Mouse (Mus musculus) forebrain, embryonic 14.5 days (tissue): ENCODE measurements around the gene Slamf1. TPM values are rescaled to one million over a fixed set of nuclear protein-coding genes. Genes with fewer than 3 reads are reported as not detected.
A peak's percentile ranks its signal among the peaks of the same experiment; 100 is the strongest.
"Not testable (repeated sequence)": the region's sequence is repeated elsewhere in the genome, so short reads cannot be mapped to it uniquely, and the experiment has no call there.

Experiments
- ATAC-seq: fragments of 200-750 bp; cut with Nextera tagmentation; 2 replicates; pipeline ENCODE4 v1.8.0; 2017; ENCODE audit warnings: mild to moderate bottlenecking, moderate library complexity
- DNase-seq: peaks from one replicate; pipeline ENCODE4 v3.0.0-alpha.2; 2015; ENCODE audit warnings: low spot score
- H3K27ac ChIP-seq: fragments of 300-500 bp; sonication (generic); 2 replicates; pipeline ENCODE4 v1.5.1; 2014; ENCODE audit warnings: low read depth, mild to moderate bottlenecking, control low read depth, low read length, moderate library complexity
- H3K27me3 ChIP-seq: fragments of 300-500 bp; sonication (generic); replicated peaks from 2 replicates; pipeline ENCODE4 v1.6.1; 2014; ENCODE audit warnings: low read length, control low read depth, mixed read lengths; ENCODE audit not compliant: control insufficient read depth, insufficient read depth
- H3K36me3 ChIP-seq: fragments of 300-500 bp; sonication (generic); 2 replicates; pipeline ENCODE4 v1.6.1; 2014; ENCODE audit warnings: low read length, control low read depth; ENCODE audit not compliant: control insufficient read depth, insufficient read depth
- H3K4me1 ChIP-seq: fragments of 300-500 bp; sonication (generic); 2 replicates; pipeline ENCODE4 v1.6.1; 2014; ENCODE audit warnings: antibody characterized with exemption, low read length, control low read depth; ENCODE audit not compliant: control insufficient read depth, insufficient read depth
- H3K4me2 ChIP-seq: fragments of 300-500 bp; sonication (generic); 2 replicates; pipeline ENCODE4 v1.6.1; 2014; ENCODE audit warnings: mild to moderate bottlenecking, control low read depth, low read length
- H3K4me3 ChIP-seq: fragments of 300-500 bp; sonication (generic); 2 replicates; pipeline ENCODE4 v1.5.1; 2014; ENCODE audit warnings: low read depth, low read length, control low read depth
- H3K9ac ChIP-seq: fragments of 300-500 bp; sonication (generic); 2 replicates; pipeline ENCODE4 v1.6.1; 2014; ENCODE audit warnings: mild to moderate bottlenecking, low read length, control low read depth, moderate library complexity
- H3K9me3 ChIP-seq: fragments of 300-500 bp; sonication (generic); replicated peaks from 2 replicates; pipeline ENCODE4 v1.6.1; 2016; ENCODE audit warnings: low read length, control low read depth, mixed read lengths; ENCODE audit not compliant: control insufficient read depth
- WGBS: fragments of 180-500 bp; shearing (Covaris S2); extraction: QIAGEN DNeasy Blood & Tissue Kit; methylation state at CpG from one replicate; pipeline ENCODE4 v1.1.7; 2014; 5-methylcytosine and 5-hydroxymethylcytosine counted together
- polyA plus RNA-seq: library from polyadenylated mRNA; unstranded; fragments of >200 nt; fragmentation: Nextera tagmentation; extraction: Ambion mirVana; gene quantifications from 2 replicates; pipeline ENCODE4 v1.2.1, GENCODE M21; 2014

The Slamf1 gene
- polyA plus RNA-seq, 1 experiment from 2014 or later: 0.22 TPM

DNA sequence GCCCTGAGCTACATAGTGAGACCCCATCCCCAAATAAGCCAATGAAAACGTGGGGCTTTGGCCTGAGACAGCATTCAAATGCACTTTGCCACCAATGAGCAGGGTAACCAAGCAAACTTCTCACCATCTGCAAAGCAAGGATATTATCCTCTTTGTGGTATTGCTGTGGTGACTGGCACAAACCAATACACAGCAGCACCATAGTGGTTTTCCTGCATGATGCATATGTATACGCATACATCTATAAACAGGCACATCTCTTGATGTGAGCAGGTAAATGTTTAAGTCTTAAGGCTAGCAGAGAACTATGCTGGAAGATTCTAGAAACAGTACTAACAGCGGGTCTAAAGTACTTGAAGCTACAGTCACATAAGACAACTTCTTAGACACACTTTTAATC is 22.5 kb downstream of the Slamf1 start:
- Histone ChIP-seq H3K9ac (no peak overlapping the region), H3K4me1 (no peaks in the 10 kb centered on the region), H3K4me2 (no peak overlapping the region), H3K27ac (no peak overlapping the region), H3K27me3 (no peaks in the 10 kb centered on the region), H3K36me3 (no peaks in the 10 kb centered on the region), H3K4me3 (no peak overlapping the region), H3K9me3 (no peaks in the 10 kb centered on the region)
- DNase-seq (no peak), ATAC-seq (no peak)
- WGBS: 79% methylated on average over 3 of the region's 3 CpGs

DNA sequence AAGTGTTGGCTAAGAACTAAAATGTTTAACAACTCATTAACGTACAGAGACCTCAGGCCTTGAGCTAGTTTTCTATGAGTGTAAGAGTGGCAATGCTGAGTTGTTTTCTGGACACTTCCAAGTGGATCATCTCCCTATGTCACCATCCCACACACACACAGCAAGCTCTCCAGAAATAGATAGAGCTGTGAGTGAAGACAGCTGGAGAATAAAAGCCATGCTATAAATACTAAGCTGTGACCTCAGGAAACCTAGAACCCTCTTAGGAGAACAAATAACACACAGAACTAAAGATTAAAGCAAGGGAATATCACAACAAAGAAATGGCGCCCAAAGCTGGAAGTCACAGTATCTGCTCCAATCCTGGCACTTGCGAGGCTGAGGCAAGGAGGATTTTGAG is 24.6 kb downstream of the Slamf1 start:
- H3K4me1 ChIP-seq: no peaks in the 10 kb centered on the region
- ATAC-seq: no peak
- no peaks in the 10 kb centered on the region for H3K36me3 ChIP-seq
- no peak for DNase-seq
- 91% methylated on average over 3 of the region's 3 CpGs for WGBS
- no peaks in the 10 kb centered on the region for H3K27me3 ChIP-seq
- H3K4me2 ChIP-seq: no peak overlapping the region
- no peak overlapping the region for H3K4me3 ChIP-seq
- no peaks in the 10 kb centered on the region for H3K9me3 ChIP-seq
- no peak overlapping the region for H3K9ac ChIP-seq
- no peak overlapping the region for H3K27ac ChIP-seq

DNA sequence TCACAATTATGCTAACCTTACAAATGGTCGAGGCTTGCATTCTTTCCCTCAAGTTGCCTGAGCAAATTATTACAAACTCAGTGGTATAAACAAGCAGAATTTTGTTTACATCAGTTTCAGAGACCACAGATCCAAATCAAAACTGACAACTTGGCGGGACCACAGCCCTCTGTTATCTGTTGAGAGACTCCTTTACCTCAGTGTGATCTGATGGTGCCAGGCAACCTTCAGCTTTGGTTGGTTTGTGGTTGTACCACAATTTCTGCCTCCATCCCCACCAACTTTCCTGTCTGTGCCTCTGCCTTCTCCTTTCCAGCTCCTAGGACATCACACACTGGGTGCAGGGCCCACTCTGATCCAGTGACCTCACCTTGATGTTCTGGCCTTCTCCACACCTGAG is 29.3 kb downstream of the Slamf1 start:
- Histone ChIP-seq H3K4me1 (no peaks in the 10 kb centered on the region), H3K9ac (no peak overlapping the region), H3K27me3 (no peaks in the 10 kb centered on the region), H3K4me2 (no peak overlapping the region), H3K27ac (no peak overlapping the region), H3K4me3 (no peak overlapping the region), H3K36me3 (no peaks in the 10 kb centered on the region), H3K9me3 (no peaks in the 10 kb centered on the region)
- DNase-seq (no peak), ATAC-seq (no peak)
- 84% methylated on average over 2 of the region's 2 CpGs for WGBS

DNA sequence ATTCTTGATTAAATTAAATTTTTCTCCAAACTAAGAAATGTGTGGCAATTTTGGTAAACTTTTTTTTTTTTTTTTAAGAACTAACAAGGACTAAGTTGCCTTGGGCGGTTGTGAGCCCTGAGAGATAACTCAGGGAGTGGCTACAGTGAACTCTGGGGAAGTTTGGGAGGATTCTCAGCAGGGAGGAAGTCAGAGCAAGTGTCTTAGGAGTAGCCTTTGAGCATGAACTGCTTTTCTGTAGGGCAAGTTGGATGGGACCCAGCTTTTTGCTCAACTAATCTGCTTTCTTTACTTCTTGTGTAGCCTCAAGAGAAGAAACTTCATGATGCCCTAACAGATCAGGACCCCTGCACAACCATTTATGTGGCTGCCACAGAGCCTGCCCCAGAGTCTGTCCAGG is 30.9 kb downstream of the Slamf1 start:
- ATAC-seq: no peak
- no peaks in the 10 kb centered on the region for H3K9me3 ChIP-seq
- H3K36me3 ChIP-seq: no peaks in the 10 kb centered on the region
- no peak for DNase-seq
- H3K27ac ChIP-seq: no peak overlapping the region
- no peaks in the 10 kb centered on the region for H3K4me1 ChIP-seq
- H3K27me3 ChIP-seq: no peaks in the 10 kb centered on the region
- no peak overlapping the region for H3K4me2 ChIP-seq
- no peak overlapping the region for H3K4me3 ChIP-seq
- WGBS: 68% methylated on average over 1 of the region's 1 CpGs
- no peak overlapping the region for H3K9ac ChIP-seq

DNA sequence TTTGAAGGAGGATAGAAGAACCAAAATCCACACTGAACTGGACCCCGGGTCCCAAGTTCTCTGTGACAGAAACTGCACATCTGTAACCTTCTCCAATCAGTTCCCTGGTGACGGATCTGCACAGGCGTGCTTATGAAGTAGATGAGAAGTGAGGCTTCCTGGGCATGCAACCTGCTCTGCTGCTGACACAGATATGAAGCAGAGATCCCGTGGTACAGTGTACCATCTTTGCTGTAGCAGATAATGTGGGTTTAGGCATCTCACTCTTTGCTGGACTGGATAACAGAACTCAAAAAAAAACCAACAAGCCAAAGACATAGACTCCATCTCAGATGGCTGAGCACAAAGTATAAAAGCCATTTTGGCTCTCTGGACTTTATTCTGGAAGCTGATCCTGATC is 32.7 kb downstream of the Slamf1 start:
- no peak for DNase-seq
- WGBS: 83% methylated on average over 4 of the region's 4 CpGs

DNA sequence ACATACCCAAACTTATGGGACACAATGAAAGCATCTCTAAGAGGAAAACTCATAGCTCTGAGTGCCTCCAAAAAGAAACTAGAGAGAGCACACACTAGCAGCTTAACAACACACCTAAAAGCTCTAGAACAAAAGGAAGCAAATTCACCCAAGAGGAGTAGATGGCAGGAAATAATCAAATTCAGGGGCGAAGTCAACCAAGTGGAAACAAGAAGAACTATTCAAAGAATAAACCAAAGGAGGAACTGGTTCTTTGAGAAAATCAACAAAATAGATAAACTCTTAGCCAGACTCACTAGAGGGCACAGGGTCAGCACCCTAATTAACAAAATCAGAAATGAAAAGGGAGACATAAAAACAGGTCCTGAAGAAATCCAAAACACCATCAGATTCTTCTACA is 44.1 kb downstream of the Slamf1 start:
- WGBS: 95% methylated on average over 1 of the region's 1 CpGs
- H3K4me2 ChIP-seq, H3K36me3 ChIP-seq, H3K27ac ChIP-seq, H3K4me3 ChIP-seq, H3K27me3 ChIP-seq, H3K4me1 ChIP-seq, H3K9ac ChIP-seq, ATAC-seq, H3K9me3 ChIP-seq, DNase-seq: not testable (repeated sequence)

More for the DNA sequence above, 32.7 kb downstream of the Slamf1 start:
- no peak overlapping the region for H3K9ac ChIP-seq
- H3K4me1 ChIP-seq: no peaks in the 10 kb centered on the region
- H3K4me3 ChIP-seq: no peak overlapping the region
- ATAC-seq: no peak
- no peak overlapping the region for H3K27ac ChIP-seq
- H3K36me3 ChIP-seq: no peaks in the 10 kb centered on the region
- no peaks in the 10 kb centered on the region for H3K27me3 ChIP-seq
- H3K4me2 ChIP-seq: no peak overlapping the region
- no peaks in the 10 kb centered on the region for H3K9me3 ChIP-seq

DNA sequence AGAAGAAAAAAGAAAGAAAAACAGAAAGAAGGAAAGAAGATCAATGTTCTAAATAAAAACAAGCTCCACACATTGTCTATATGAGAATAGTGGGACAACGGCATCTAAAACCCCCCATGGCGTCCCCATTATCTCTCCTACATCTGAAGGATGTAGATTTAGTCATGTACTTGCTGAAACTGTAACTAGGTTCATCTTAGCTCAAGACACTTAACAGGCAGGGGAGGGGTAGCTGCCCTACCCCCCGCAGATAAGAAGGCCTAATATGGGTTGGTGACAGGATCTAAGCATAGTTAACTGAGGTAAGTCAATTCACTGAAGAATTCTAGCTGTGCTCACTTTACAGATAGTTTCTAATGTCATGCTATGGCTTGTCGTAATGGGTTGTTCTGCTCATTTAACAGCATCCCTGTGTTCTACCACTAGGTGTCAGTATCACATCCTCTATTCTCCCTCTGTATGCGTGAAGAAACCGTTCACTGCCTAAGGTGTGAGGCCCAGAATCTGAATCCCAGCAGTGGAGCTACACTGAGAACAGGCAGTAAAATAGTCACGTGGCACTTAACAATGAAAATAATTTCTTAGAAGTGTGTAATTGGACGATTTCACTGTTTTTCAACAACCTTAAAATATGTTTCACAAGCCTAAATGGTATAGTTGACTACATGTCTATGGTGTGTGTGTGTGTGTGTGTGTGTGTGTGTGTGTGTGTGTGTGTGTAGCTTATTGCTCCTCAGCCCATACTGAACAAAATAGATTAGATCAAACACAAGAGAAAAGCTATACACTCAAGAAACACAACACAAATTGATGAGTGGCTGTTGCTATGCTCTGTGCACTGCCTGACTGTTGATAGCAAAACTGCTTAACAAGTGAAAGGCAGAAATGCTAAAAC is 48.9 kb downstream of the Slamf1 start:
- Histone ChIP-seq H3K4me3 (no peak overlapping the region), H3K9ac (no peak overlapping the region), H3K36me3 (no peaks in the 10 kb centered on the region), H3K4me1 (no peaks in the 10 kb centered on the region), H3K27ac (no peak overlapping the region), H3K4me2 (no peak overlapping the region), H3K27me3 (no peaks in the 10 kb centered on the region), H3K9me3 (no peaks in the 10 kb centered on the region)
- WGBS: 9% methylated on average over 8 of the region's 8 CpGs
- ATAC-seq: peak; percentile 98
- peak; percentile 88 for DNase-seq

DNA sequence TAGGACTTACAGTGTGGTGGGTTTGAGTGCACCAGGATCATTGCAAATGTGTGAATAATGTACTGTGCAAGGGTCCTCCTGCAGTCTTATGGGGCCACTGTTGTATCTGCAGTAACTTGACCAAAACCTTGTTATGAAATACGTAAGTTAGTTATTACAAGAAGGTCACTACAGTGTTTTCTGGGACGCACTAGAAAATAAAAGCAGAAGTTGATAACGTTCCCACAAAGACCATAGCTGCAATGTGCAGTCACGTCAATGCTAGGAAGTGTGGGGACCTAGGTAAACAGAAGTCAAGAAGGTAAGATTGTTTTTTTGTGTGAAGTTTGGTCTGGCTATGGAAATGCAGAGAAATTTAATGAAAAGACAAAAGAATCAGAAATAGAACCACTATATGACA is 50.1 kb downstream of the Slamf1 start:
- DNase-seq (no peak), ATAC-seq (no peak)
- 91% methylated on average over 4 of the region's 4 CpGs for WGBS
- no peaks in the 10 kb centered on the region for H3K4me1 ChIP-seq
- no peaks in the 10 kb centered on the region for H3K27me3 ChIP-seq
- no peak overlapping the region for H3K4me3 ChIP-seq
- H3K36me3 ChIP-seq: no peaks in the 10 kb centered on the region
- no peak overlapping the region for H3K27ac ChIP-seq
- no peaks in the 10 kb centered on the region for H3K9me3 ChIP-seq
- H3K4me2 ChIP-seq: no peak overlapping the region
- H3K9ac ChIP-seq: no peak overlapping the region

DNA sequence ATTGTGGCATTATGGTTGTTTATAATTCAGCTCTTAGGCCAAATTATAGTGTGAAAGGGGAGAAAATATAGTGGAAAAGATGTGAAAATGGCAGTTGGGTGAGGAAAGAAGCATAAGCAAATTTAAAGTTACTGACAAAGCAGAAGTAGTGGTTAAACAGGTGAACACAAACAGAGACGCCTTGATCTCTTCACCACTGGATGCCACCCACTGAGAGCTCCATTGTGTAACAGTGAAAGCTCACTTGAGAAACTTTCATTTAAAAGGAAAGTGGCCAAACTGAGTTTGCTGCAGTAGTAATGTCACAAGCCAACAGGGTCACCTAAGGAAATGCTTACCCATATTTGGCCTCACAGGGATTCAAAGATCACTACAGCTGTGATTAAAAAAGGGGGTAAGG is 54.4 kb downstream of the Slamf1 start:
- Histone ChIP-seq H3K27ac (no peak overlapping the region), H3K9me3 (no peaks in the 10 kb centered on the region), H3K9ac (no peak overlapping the region), H3K4me2 (no peak overlapping the region), H3K36me3 (no peaks in the 10 kb centered on the region), H3K4me3 (no peak overlapping the region), H3K4me1 (no peaks in the 10 kb centered on the region), H3K27me3 (no peaks in the 10 kb centered on the region)
- no peak for ATAC-seq
- WGBS: 8% methylated on average over 1 of the region's 1 CpGs
- DNase-seq: no peak
